Mouse (Mus musculus): ENCODE results near the gene Ddx60.

DNA sequence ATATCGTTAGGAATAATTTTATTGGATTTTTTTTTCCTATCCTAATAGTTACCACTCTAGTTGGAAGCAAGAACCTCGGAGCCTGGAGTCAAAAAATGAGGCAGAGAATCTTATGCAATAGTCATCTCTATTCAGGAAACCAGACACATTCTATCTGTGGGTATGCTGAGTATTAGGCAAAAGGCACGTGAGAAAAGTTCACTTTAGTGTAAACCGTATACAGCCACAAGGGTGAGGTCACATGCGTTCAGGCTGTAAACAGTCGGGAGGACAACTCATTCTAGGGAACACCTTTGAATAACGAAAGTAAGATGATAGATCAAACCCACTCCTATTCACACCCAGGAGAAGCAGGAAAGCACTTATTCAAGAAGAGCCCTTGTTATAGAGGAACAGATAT lies 7.5 kb upstream of the Ddx60 start:
- no peak for TF ChIP-seq POLR2A (IDR thresholded peaks at IDR 0.05; ENCODE audit: borderline replicate concordance, control insufficient read depth, low read depth, low read length)
- no peak for TF ChIP-seq CTCF (IDR thresholded peaks at IDR 0.05; ENCODE audit: control insufficient read depth, insufficient read depth, low read length)
